Mouse (Mus musculus): ENCODE data around the gene Epb41l3.

Gene Epb41l3

DNA sequence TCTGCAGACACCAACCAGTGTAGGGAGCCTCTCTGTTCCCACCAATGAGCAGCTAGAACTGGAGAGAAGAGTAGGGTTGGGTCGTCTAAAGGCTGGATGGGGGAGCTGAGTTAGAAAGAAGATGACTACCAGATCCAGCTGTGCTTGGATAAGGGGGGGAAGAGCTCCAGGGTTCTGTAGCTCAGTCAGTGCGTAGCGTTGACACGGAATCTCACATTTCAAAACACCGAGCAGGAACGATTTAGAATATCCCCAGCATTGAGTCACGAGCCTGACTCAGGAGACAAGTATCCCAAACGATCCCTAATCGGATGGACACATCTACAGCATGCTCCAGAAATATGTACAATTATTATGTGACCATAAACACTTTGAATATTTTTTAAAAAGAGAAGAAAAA lies 180.4 kb downstream of the Epb41l3 start:
- no peak for DNase-seq

DNA sequence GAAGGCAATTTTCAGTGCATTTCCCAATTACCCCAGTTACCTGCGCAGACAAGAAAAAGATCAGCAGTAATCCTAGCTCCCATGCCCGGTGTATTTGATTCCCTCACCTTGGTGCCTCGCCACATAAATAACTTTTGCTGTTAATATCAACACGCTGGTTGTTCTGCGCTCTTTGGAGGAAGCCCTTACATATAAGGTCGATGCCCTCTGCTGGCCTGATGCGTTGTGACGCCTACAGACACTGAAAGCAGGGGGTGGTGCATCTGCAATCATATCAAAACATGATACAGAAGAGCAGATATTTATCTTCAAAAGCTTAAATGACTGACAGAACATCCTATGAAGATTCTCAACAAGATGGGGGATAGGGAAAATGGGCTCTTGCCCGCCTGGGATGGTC lies 181.0 kb downstream of the Epb41l3 start:
- DNase-seq = no peak

DNA sequence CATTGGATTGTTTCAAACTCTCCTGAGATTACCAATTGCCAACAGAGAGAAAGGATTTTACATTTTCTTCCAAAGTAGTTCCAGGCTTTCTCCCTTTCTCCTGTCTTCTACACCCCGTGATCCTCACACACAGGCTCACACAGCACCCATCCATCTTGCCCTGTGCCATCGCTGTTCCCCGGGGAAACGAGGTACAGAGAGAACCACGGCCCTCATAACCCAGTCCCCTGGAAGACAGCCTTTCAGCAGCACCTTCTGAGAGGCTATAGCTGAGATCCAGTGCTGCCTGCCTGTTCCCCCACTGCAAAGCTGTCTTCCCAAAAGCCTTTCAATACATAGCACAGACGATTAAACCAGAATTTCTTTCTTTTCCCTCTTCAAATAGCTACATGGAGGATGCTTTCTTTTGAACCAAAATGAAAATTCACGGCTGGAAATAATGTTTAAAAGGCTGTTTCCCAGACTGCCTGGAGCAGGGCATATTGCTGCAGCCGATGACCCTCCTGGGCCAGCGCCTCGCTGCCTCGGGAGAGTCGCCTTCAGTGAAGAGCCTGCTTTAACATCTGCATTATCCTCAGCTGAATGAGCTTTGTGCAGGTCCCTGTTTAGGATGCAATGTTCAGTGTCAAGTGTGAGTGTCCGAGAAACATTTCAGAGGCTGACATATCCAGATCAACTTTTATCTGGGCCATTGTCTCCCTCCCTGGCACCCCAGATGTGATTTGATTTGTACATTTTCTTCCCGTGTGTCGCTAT lies 188.5 kb downstream of the Epb41l3 start:
- no peak for DNase-seq

DNA sequence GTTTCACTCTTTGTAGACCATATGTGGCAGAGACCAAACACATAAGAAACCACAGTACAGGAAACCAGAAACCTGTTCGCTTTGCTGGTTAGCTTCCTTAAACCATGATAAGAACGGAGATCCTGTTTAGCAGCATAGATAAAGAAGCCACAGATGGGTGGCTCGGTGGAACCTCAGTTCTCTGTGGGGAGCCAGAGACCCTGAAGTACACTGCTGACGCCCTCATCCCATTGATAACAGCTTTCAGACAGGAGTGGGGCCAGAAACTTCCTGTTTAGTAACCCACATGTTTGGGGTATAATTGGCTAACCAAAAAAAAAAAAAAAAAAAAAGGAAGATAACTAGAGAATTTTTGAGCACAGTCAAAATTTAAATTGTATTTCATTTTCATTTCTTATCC lies 189.7 kb downstream of the Epb41l3 start:
- no peak for DNase-seq

DNA sequence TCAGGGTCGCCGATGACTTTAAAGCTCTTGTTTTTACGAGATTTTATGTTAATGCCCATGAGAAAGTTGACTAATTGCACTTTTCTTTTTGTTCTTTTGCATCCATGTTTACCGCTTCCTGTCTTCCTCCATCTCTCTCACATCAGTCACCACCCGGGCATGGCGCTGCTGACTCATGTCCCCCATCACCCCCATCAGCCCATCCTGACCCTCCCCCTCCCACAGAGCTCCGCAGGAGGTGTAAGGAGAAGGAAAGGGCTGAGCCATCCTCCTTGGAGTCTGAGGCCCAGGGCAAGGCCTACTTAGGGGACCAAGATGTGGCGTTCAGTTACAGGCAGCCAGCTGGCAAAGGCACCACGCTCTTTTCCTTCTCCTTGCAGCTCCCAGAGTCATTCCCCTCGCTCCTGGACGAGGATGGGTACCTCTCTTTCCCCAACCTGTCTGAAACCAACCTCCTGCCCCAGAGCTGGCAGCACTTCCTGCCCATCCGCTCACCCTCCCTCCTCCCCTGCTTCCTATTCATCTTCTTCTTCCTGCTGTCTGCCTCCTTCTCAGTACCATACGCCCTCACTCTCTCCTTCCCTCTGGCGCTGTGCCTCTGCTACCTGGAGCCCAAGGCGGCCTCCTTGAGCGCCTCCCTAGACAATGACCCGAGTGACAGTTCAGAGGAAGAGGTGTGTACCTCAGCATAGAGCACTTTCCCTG lies 190.4 kb downstream of the Epb41l3 start:
- no peak for DNase-seq

DNA sequence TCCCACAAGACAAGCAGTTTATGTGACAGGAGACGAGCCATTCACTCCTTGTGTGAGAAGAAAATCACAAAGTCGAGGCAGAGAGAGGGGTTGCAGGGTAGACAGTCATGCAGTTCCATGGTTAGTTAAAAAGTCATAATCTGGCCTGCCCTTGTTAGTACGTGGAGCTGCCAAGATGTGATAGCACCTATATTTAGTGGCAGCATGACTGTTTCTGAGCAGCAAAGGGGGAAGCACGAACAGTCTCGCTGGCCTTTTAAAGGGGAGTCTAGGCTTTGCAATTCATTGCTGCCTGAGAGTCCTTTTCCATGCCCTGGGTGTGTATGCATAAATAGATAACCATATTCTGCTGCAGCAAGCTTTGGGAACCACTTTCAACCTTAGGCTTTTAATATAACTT lies 191.5 kb downstream of the Epb41l3 start:
- no peak for DNase-seq

DNA sequence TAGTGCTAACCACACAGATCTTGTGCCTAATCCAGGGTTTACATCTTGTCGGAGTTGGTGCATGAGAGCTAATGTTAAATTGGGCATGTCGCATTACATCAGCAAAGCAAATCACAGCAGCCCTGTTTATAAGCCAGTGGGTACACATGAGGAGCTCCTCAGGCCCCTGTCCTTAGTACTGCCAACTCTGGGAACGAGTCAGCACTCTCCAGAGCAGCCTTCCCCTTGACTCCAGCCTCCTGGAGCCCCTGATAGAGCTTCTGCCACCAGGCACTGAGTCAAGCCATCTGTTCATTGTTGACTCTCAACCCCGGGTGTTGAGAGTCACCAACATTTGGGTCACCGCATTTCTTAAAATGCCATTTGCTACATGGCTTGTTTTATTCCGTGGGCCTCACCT lies 192.0 kb downstream of the Epb41l3 start:
- DNase-seq = no peak

DNA sequence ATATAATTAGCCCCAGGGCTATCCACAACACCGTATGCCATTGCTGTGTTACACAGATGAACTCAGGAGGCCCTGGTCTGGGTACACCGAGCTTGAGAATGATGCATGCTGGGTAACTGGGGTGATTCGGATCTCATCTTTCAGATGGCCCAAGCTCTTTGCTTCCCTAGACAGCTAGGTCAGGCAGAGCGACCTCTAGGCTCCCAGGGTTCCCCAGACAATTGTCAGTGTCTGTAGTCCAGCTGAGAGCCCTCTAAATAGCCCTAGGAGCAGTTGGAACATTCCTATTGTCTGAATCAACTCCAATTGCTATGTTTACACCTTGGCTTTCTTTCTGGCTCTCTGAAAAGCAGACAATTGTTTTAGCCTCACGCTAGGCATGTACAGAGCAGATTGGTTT lies 201.9 kb downstream of the Epb41l3 start:
- DNase-seq = no peak

DNA sequence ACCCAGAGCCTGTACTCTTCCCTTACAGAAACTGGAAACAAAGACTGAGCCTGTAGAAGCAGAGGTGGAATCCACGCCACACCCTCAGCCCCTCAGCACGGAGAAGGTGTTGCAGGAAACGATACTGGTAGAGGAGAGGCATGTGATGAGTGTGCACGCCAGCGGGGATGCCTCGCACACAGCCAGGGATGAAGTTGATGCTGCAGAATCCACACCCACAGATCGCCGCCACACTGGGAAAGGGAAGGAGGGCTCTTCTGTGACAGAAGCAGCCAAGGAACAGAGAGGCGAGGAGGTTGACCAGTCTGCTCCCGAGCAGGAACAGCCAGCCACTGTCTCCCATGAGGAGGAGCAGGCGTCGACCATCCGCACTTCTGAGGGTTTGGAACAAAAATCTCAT lies 209.0 kb downstream of the Epb41l3 start:
- DNase-seq = no peak

DNA sequence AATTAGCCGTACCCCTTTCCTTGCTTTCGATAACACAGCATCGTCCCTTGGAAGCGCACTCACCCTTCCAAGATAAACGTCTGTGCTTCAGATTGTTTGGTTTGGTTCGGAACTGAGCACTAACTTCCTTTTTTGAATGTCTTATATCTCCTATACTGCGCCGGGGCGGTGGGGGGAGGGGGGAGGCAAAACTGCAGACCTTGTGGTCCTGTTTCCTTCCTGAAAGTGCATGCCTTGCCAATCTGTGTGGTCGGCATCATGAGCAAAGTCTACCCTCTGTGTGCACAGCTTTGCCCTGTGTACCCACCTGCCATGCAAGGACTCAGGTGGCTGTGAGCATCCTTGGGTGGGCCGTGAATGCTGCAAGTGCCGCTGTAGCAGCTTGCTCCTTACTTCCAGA lies 212.6 kb downstream of the Epb41l3 start:
- no peak for DNase-seq

DNA sequence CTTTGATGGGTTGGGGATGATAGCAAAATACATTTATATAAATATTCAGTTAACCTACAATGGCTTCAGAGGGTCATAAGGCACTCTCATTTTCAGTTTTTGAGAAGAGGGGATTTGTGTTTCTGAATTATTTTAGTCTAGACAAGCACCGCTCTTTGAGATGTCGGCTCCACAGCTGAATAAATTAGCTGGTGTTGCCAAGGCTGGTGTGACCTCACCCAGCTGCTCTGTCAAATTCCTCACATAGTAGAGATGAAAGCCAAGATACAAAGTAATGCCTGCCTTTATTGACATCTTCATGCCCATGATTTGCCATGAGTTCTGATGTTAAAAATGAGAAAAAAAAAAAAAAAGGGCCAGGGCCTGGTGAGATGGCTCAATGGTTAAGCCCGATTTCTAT lies 214.8 kb downstream of the Epb41l3 start:
- no peak for DNase-seq

DNA sequence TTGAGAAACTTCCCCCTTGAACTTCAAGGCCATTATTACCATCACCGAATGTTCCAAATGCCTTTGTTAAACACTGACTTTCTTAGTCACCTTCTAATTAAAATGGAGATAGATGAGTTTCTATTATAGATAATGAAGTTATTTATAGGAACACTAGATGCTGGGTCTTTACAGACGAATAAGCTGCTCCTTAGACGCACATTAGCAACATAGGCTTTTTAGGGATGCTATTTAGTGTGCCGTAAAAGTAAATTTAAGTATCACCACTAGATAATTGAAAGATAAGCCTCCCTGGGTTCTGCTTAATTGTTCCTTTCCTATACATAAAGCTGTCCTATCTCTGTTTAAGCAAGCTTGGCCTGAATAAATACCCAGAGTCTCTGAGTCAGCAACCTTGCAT lies 226.1 kb downstream of the Epb41l3 start:
- no peak for DNase-seq

DNA sequence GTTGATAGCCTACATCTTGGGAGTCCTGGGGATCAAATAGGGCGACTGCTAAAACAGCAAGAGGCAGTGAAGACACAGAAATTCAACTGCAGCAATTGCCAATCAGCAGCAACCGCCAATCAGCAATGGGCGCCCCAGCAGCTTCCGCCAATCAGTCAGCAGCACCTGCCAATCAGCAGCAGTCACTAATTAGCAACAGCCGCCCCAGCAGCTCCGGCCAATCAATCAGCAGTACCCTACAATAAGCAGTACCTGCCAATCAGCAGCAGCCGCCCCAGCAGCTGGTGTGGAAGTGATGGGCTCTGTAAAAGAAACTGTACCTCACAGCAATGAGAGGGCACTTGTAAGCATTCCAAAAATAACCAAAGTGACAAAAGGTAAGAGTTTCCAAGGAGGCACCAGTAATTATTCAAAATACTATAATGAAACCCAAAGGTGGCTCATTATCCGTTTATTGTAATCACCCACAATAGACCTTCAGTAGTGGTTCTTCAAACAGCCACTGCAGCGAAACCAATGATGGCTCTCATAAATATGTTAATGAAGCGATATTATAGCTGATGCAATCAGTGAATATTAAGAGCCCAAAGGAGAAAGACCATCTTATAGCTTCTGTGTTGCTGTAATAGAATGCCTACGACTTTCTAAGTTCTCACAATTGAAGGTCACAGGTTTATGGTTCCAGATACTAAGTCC lies 228.2 kb downstream of the Epb41l3 start:
- no peak for DNase-seq

DNA sequence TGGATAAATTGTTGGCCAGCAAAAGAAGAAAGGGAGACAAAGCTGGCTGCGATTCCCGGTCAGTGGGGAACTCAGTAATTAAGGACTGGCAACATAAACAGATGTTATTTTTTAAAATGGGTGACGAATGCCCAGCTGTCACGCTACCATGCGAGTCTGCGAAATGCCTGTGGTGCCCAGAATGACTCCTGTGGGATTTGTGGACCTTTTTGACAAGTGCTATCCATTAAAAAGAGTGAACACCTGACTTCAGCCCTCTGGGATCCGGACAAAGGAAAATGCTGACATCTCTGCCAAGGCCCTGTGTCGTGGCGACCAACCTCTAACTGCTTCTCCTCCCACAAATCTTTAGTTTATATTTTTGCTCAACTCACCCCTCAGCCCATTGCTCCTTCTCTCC lies 232.2 kb downstream of the Epb41l3 start:
- no peak for DNase-seq

DNA sequence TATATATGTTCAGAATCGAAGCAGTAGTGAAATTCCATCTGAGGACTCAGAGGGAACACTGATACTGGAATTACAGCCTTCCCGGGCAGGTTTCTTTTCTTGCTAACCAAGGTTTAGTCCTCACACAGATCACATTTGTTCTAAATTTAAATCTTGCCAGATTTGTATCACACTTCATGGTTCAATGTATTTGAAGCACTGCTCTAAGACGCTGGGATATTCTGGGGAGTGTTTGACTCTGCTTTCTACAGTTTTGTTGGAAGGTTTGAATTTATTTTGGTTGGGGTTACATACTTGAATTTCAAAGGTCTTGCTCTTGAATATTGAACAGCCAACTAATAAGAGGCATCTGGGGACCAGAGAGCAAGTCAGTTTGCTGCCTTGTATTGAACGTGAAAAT lies 234.4 kb downstream of the Epb41l3 start:
- DNase-seq = no peak

DNA sequence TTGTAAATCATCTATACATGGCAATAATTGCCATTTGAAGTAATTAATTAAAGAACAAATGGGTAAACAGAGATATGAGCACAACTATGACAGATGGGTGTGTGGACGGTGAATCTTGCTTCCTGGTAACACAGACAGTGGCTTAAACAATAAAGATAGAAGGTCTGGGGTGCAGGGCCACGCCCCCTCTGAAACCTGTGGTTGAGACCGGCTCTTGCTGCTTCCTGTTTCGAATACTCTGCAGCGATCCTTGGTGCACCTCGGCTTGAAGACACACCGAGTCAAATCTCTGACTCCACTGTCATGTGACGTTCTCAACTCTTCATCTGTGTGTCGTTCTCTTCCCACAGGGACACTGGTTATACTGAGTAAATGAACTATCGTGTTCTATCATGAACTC lies 245.0 kb downstream of the Epb41l3 start:
- DNase-seq = no peak

DNA sequence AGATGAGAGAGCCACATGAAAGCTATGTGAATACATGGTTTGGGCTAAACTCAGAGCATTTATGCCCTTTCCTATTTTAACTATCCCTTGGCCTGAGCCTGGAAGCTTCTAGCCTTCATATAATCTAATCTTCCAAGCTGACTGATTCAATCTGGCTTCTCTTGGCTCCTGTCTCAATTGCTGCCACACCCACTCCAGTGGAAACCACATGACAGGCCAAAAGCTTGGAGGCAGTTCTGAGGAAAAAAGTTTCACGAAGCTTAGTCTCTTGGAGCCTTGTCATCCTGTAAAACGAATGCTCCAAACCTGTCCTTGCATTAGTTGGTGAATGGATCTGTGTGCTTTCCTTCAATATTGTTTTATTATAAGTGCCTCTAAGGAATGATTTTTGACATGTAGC lies 247.2 kb downstream of the Epb41l3 start:
- DNase-seq = no peak

All from kidney, adult 8-10 months (tissue).